Mouse (Mus musculus) heart, adult 2 months (tissue): ENCODE data around the gene Prkag1.

Experiments
- CTCF ChIP-seq: fragments of 200-600 bp; IDR thresholded peaks from 2 replicates; pipeline ENCODE4 v1.8.1; 2022; ENCODE audit warnings: antibody characterized with exemption, mild to moderate bottlenecking, moderate library complexity
- POLR2A ChIP-seq: fragments of 200-500 bp; IDR thresholded peaks from 2 replicates; pipeline ENCODE4 v1.6.1; 2011; ENCODE audit warnings: mild to moderate bottlenecking, low read depth, low read length, control low read depth; ENCODE audit not compliant: insufficient read depth

DNA sequence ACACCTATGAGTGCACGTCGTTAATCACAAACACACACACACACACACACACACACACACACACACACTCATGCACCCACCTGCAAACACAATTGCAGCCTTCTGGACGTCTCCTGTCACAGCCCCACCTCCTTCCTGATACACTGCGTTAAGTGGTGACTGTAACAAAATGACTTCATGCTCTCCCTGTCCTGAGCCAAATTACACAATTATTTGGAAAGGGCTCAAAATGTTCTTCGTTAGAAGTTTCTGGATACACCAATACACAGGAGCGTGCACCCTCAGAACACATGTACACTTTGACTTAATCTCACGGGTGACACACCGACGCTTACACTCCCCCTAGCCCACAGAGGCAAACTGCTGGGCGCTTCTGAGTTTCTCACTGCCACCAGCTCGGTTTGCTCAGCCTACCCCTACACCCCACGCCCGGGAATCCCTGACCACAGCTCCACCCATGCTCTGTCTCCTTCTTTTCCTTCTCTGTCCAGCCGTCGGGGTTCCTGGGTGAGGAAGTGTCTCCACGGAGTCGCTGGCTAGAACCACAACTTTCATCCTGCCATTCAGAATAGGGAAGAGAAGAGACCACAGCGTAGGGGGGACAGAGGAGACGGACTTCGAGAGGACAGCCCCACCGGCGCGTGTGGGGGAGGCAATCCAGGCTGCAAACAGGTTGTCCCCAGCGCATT is 42.2 kb downstream of the Prkag1 start:
- TF ChIP-seq POLR2A, result no peak
- TF ChIP-seq CTCF, result no peak
